Mouse (Mus musculus) heart, adult 2 months (tissue): ENCODE measurements around the gene Selenop.

Experiments used
- CTCF ChIP-seq: fragments of 200-600 bp; IDR thresholded peaks from 2 replicates; pipeline ENCODE4 v1.8.1; 2022; ENCODE audit warnings: antibody characterized with exemption, mild to moderate bottlenecking, moderate library complexity
- EP300 ChIP-seq: fragments of 200-500 bp; IDR thresholded peaks from 2 replicates; pipeline ENCODE4 v1.6.1; 2011; ENCODE audit warnings: low read depth, low read length, control low read depth; ENCODE audit not compliant: insufficient read depth
- POLR2A ChIP-seq: fragments of 200-500 bp; IDR thresholded peaks from 2 replicates; pipeline ENCODE4 v1.6.1; 2011; ENCODE audit warnings: mild to moderate bottlenecking, low read depth, low read length, control low read depth; ENCODE audit not compliant: insufficient read depth

DNA sequence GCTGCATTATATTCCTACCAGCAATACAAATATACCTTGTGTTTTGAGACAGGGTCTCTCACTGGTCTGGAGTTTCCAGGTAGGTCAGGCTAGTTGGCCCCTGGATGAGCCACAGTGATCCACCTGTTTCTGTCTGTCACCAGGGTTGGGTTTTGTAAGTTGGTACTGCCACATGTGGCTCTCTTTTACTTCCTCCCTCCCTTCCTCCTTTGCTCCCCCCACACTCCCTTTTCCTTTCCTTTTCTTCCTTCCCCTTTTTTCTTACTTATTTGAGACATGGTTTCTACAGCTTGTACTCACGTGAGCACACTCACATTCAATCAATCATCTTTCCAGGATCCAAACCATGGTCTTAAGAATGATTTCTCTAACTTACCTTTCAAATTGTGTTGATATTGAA, 25.1 kb downstream of the Selenop start:
- no peak for TF ChIP-seq CTCF
- TF ChIP-seq EP300 = no peak
- no peak for TF ChIP-seq POLR2A
